Mouse (Mus musculus) hematopoietic multipotent progenitor cell, adult 10-12 weeks (in vitro differentiated cells): ENCODE measurements around the gene Ptpra. TPM values are rescaled to one million over a fixed set of nuclear protein-coding genes. Genes with fewer than 3 reads are reported as not detected.

ENCODE experiments used
- polyA plus RNA-seq: library from polyadenylated mRNA; stranded (reverse); fragments of >175 nt; gene quantifications from 2 replicates; pipeline ENCODE4 v1.2.3, GENCODE M21; 2012; ENCODE audit warnings: low replicate concordance

Ptpra gene
- 25.3 and 30.2 TPM in 2 replicates for polyA plus RNA-seq

GRCm38 (mm10) chr2:130449794-130450433 lies at the start of gene Ptpra:
Gene Ptpra (plus strand): TSS chr2:130450278.

GRCm38 (mm10) chr2:130404939-130405338 lies 45.1 kb upstream of the Ptpra start, which contains the start of the genes Gm28372 and 1700020A23Rik:
Gene Gm28372 (plus strand): TSS chr2:130405239.
Gene 1700020A23Rik (plus strand): TSS chr2:130405259.

GRCm38 (mm10) chr2:130406178-130406577 lies 43.9 kb upstream of the Ptpra start, which contains the start of gene Tmem239:
Gene Tmem239 (plus strand): TSS chr2:130406478.

GRCm38 (mm10) chr2:130424126-130424853 lies 25.8 kb upstream of the Ptpra start, which contains the start of the genes Vps16 and Pced1a:
Gene Vps16 (plus strand): TSS chr2:130424339.
Gene Pced1a (minus strand): TSS chr2:130424701.

GRCm38 (mm10) chr2:130563212-130564055 lies 113.4 kb downstream of the Ptpra start, which contains the start of gene Mrps26:
Gene Mrps26 (plus strand): TSS chr2:130563742.

GRCm38 (mm10) chr2:130575873-130576272 lies 125.8 kb downstream of the Ptpra start, which contains the start of gene Oxt:
Gene Oxt (plus strand): TSS chr2:130576173.

GRCm38 (mm10) chr2:130582552-130582951 lies 132.5 kb downstream of the Ptpra start, which contains the start of gene Avp:
Gene Avp (minus strand): TSS chr2:130582554.

Other genes with a start within 250 kb of the Ptpra start
- gene Nop56, start 175.8 kb upstream of the Ptpra start, polyA plus RNA-seq = 15.9 and 35.4 TPM in 2 replicates
- gene Idh3b, start 165.7 kb upstream of the Ptpra start, polyA plus RNA-seq = 32.1 and 38.8 TPM in 2 replicates
- 0.04 and 0.15 TPM in 2 replicates for gene Ebf4, start 155.1 kb upstream of the Ptpra start, polyA plus RNA-seq
- gene Cpxm1, start 52.7 kb upstream of the Ptpra start, polyA plus RNA-seq = 0.17 TPM in 2 replicates
- not detected in 2 replicates for gene Gm28372, start 45.0 kb upstream of the Ptpra start, polyA plus RNA-seq
- gene 1700020A23Rik, start 45.0 kb upstream of the Ptpra start, polyA plus RNA-seq = not detected in 2 replicates
- gene Tmem239, start 43.8 kb upstream of the Ptpra start, polyA plus RNA-seq = not detected in 2 replicates
- gene Vps16, start 25.9 kb upstream of the Ptpra start, polyA plus RNA-seq = 14.7 and 20.6 TPM in 2 replicates
- gene Pced1a, start 25.6 kb upstream of the Ptpra start, polyA plus RNA-seq = 16.8 and 23.8 TPM in 2 replicates
- gene Mrps26, start 113.5 kb downstream of the Ptpra start, polyA plus RNA-seq = 80.4 and 167 TPM in 2 replicates
- gene Oxt, start 125.9 kb downstream of the Ptpra start, polyA plus RNA-seq = 0.51 TPM in 1 of 2 replicates, not detected in the other
- gene Avp, start 132.3 kb downstream of the Ptpra start, polyA plus RNA-seq = not detected in 2 replicates
- gene Fastkd5, start 179.7 kb downstream of the Ptpra start, polyA plus RNA-seq = 0.10 and 0.70 TPM in 2 replicates
- 2.0 and 2.2 TPM in 2 replicates for gene Ubox5, start 179.8 kb downstream of the Ptpra start, polyA plus RNA-seq
- gene Lzts3, start 192.5 kb downstream of the Ptpra start, polyA plus RNA-seq = 3.2 and 4.2 TPM in 2 replicates
- gene Ddrgk1, start 214.4 kb downstream of the Ptpra start, polyA plus RNA-seq = 134 and 149 TPM in 2 replicates
- gene Itpa, start 217.3 kb downstream of the Ptpra start, polyA plus RNA-seq = 1.5 and 4.1 TPM in 2 replicates
- 1.3 and 2.4 TPM in 2 replicates for gene Slc4a11, start 247.2 kb downstream of the Ptpra start, polyA plus RNA-seq